In genomic region chr7:25486186-25486585, GRCm38 (mm10) we compare ENCODE assay signal across 8 mouse cellular contexts. TPM values are rescaled to one million over a fixed set of nuclear protein-coding genes. Genes with fewer than 3 reads are reported as not detected.
DNase-seq lines count a peak whose midpoint lies in the region; ATAC-seq and TF ChIP-seq lines count a peak whose summit lies in the region.

No protein-coding gene starts in this region.

- no peaks in the 10 kb centered on the region for H3K4me1 ChIP-seq in forebrain, embryonic 14.5 days (ENCODE audit: control insufficient read depth, insufficient read depth, low read length)
- H3K4me1 ChIP-seq in forebrain, embryonic 16.5 days (replicated peaks; ENCODE audit: control insufficient read depth, insufficient read depth, low read length): no peaks in the 10 kb centered on the region
- no peaks in the 10 kb centered on the region for H3K4me1 ChIP-seq in midbrain, postnatal 0 days (ENCODE audit: insufficient read depth, low read length)
- no peaks in the 10 kb centered on the region for H3K4me1 ChIP-seq in midbrain, embryonic 13.5 days (replicated peaks)
- no peaks in the 10 kb centered on the region for H3K4me1 ChIP-seq in lung, postnatal 0 days (ENCODE audit: insufficient read depth, low read depth, low read length)
- H3K4me1 ChIP-seq in forebrain, embryonic 13.5 days: no peaks in the 10 kb centered on the region

- peak; percentile 27 for DNase-seq in forebrain, embryonic 14.5 days (ENCODE audit: low spot score)
- DNase-seq in midbrain, postnatal 0 days (ENCODE audit: low spot score): peak; percentile 25
- peak; percentile 12 for DNase-seq in brain, adult 2 months (ENCODE audit: low read depth, low spot score)
- DNase-seq in lung, postnatal 0 days (ENCODE audit: low spot score): peak; percentile 29

- H3K9me3 ChIP-seq in forebrain, embryonic 14.5 days (replicated peaks; ENCODE audit: control insufficient read depth, low read length): no peaks in the 10 kb centered on the region
- H3K9me3 ChIP-seq in forebrain, embryonic 16.5 days (ENCODE audit: control insufficient read depth, low read length): no peaks in the 10 kb centered on the region
- no peaks in the 10 kb centered on the region for H3K9me3 ChIP-seq in midbrain, postnatal 0 days (ENCODE audit: low read length)
- no peaks in the 10 kb centered on the region for H3K9me3 ChIP-seq in midbrain, embryonic 13.5 days
- no peaks in the 10 kb centered on the region for H3K9me3 ChIP-seq in lung, postnatal 0 days (ENCODE audit: low read length)
- no peaks in the 10 kb centered on the region for H3K9me3 ChIP-seq in forebrain, embryonic 13.5 days (replicated peaks)

- H3K4me3 ChIP-seq in forebrain, embryonic 14.5 days (ENCODE audit: low read depth, low read length): no peak overlapping the region
- no peak overlapping the region for H3K4me3 ChIP-seq in forebrain, embryonic 16.5 days (replicated peaks; ENCODE audit: low read length)
- no peak overlapping the region for H3K4me3 ChIP-seq in midbrain, postnatal 0 days (ENCODE audit: low read depth, low read length)
- H3K4me3 ChIP-seq in midbrain, embryonic 13.5 days (replicated peaks): no peak overlapping the region
- no peak overlapping the region for H3K4me3 ChIP-seq in lung, postnatal 0 days (ENCODE audit: low read depth, low read length)
- no peak overlapping the region for H3K4me3 ChIP-seq in forebrain, embryonic 13.5 days

- H3K36me3 ChIP-seq in forebrain, embryonic 14.5 days (ENCODE audit: control insufficient read depth, insufficient read depth, low read length): no peaks in the 10 kb centered on the region
- no peaks in the 10 kb centered on the region for H3K36me3 ChIP-seq in forebrain, embryonic 16.5 days (ENCODE audit: control insufficient read depth, insufficient read depth)
- H3K36me3 ChIP-seq in midbrain, postnatal 0 days (ENCODE audit: insufficient read depth, low read length): no peaks in the 10 kb centered on the region
- H3K36me3 ChIP-seq in midbrain, embryonic 13.5 days: no peaks in the 10 kb centered on the region
- H3K36me3 ChIP-seq in lung, postnatal 0 days (ENCODE audit: insufficient read depth, low read length): no peaks in the 10 kb centered on the region
- H3K36me3 ChIP-seq in forebrain, embryonic 13.5 days (ENCODE audit: poor library complexity, severe bottlenecking): no peaks in the 10 kb centered on the region

- H3K27me3 ChIP-seq in forebrain, embryonic 14.5 days (replicated peaks; ENCODE audit: control insufficient read depth, insufficient read depth, low read length): no peaks in the 10 kb centered on the region
- H3K27me3 ChIP-seq in forebrain, embryonic 16.5 days (replicated peaks; ENCODE audit: control insufficient read depth, insufficient read depth, low read length): no peaks in the 10 kb centered on the region
- H3K27me3 ChIP-seq in midbrain, postnatal 0 days (ENCODE audit: insufficient read depth, low read length): no peaks in the 10 kb centered on the region
- no peaks in the 10 kb centered on the region for H3K27me3 ChIP-seq in midbrain, embryonic 13.5 days
- H3K27me3 ChIP-seq in lung, postnatal 0 days (replicated peaks; ENCODE audit: insufficient read depth, low read length): no peaks in the 10 kb centered on the region
- no peaks in the 10 kb centered on the region for H3K27me3 ChIP-seq in forebrain, embryonic 13.5 days

- no peak overlapping the region for H3K4me2 ChIP-seq in forebrain, embryonic 14.5 days (ENCODE audit: low read length)
- H3K4me2 ChIP-seq in forebrain, embryonic 16.5 days (ENCODE audit: low read length): no peak overlapping the region
- no peak overlapping the region for H3K4me2 ChIP-seq in midbrain, postnatal 0 days (ENCODE audit: low read depth, low read length, poor library complexity, severe bottlenecking)
- no peak overlapping the region for H3K4me2 ChIP-seq in midbrain, embryonic 13.5 days (replicated peaks)
- H3K4me2 ChIP-seq in lung, postnatal 0 days (replicated peaks; ENCODE audit: low read depth, low read length): no peak overlapping the region
- no peak overlapping the region for H3K4me2 ChIP-seq in forebrain, embryonic 13.5 days

- TF ChIP-seq CTCF in midbrain, postnatal 0 days (IDR thresholded peaks at IDR 0.05): peak; percentile 45
- TF ChIP-seq CTCF in lung, postnatal 0 days (IDR thresholded peaks at IDR 0.05): peak; percentile 44

- TF ChIP-seq EP300 in lung, postnatal 0 days (IDR thresholded peaks at IDR 0.05): no peak

- WGBS in forebrain, embryonic 14.5 days: 17% methylated on average over 1 of the region's 1 CpGs
- WGBS in forebrain, embryonic 16.5 days: 10% methylated on average over 1 of the region's 1 CpGs
- 26% methylated on average over 1 of the region's 1 CpGs for WGBS in midbrain, postnatal 0 days
- 3% methylated on average over 1 of the region's 1 CpGs for WGBS in midbrain, embryonic 13.5 days
- 17% methylated on average over 1 of the region's 1 CpGs for WGBS in lung, postnatal 0 days
- WGBS in forebrain, embryonic 13.5 days: 40% methylated on average over 1 of the region's 1 CpGs

- H3K9ac ChIP-seq in forebrain, embryonic 14.5 days (ENCODE audit: low read length): no peak overlapping the region
- no peak overlapping the region for H3K9ac ChIP-seq in forebrain, embryonic 16.5 days (replicated peaks; ENCODE audit: low read depth, low read length)
- no peak overlapping the region for H3K9ac ChIP-seq in midbrain, postnatal 0 days (replicated peaks; ENCODE audit: low read length, poor library complexity, severe bottlenecking)
- no peak overlapping the region for H3K9ac ChIP-seq in midbrain, embryonic 13.5 days (replicated peaks)
- no peak overlapping the region for H3K9ac ChIP-seq in lung, postnatal 0 days (replicated peaks; ENCODE audit: low read depth)
- H3K9ac ChIP-seq in forebrain, embryonic 13.5 days: no peak overlapping the region

- H3K27ac ChIP-seq in forebrain, embryonic 14.5 days (ENCODE audit: low read depth, low read length): no peak overlapping the region
- H3K27ac ChIP-seq in forebrain, embryonic 16.5 days (ENCODE audit: low read length): no peak overlapping the region
- H3K27ac ChIP-seq in midbrain, postnatal 0 days (ENCODE audit: low read depth, low read length): no peak overlapping the region
- H3K27ac ChIP-seq in midbrain, embryonic 13.5 days: no peak overlapping the region
- H3K27ac ChIP-seq in lung, postnatal 0 days (ENCODE audit: low read length): no peak overlapping the region
- H3K27ac ChIP-seq in forebrain, embryonic 13.5 days: no peak overlapping the region

- ATAC-seq in forebrain, embryonic 14.5 days: no peak
- no peak for ATAC-seq in forebrain, embryonic 16.5 days
- ATAC-seq in midbrain, postnatal 0 days (ENCODE audit: low FRiP score): no peak
- ATAC-seq in midbrain, embryonic 13.5 days: no peak
- ATAC-seq in lung, postnatal 0 days: no peak
- no peak for ATAC-seq in granulocyte monocyte progenitor cell, adult 5-6 weeks (replicated peaks; ENCODE audit: poor library complexity, severe bottlenecking)
- no peak for ATAC-seq in forebrain, embryonic 13.5 days

RNA-seq across cellular contexts. Expression of gene Ceacam1, which starts 8.8 kb away (rescaled TPM):
- 0.95 and 0.99 TPM in 2 replicates for polyA plus RNA-seq in forebrain, embryonic 14.5 days (2014; fragmentation: Nextera tagmentation; extraction: Ambion mirVana)
- 0.96 and 1.1 TPM in 2 replicates for polyA plus RNA-seq in forebrain, embryonic 16.5 days (2015; fragmentation: Nextera tagmentation; extraction: Ambion mirVana)
- total RNA-seq in midbrain, postnatal 0 days (2014; rRNA removed): 1.4 and 2.9 TPM in 2 replicates
- polyA plus RNA-seq in midbrain, postnatal 0 days (2015; fragmentation: Nextera tagmentation; extraction: Ambion mirVana): 0.84 and 0.94 TPM in 2 replicates
- polyA plus RNA-seq in midbrain, embryonic 13.5 days (2015; fragmentation: Nextera tagmentation; extraction: Ambion mirVana): 0.34 and 0.43 TPM in 2 replicates
- 21.7 and 23.5 TPM in 2 replicates for polyA plus RNA-seq in lung, postnatal 0 days (2015; fragmentation: Nextera tagmentation; extraction: Ambion mirVana)
- total RNA-seq in granulocyte monocyte progenitor cell, adult 5-6 weeks (2014; fragmentation: Nextera tagmentation): 30.3 and 43.8 TPM in 2 replicates
- 15.8 and 18.5 TPM in 2 replicates for total RNA-seq in granulocyte monocyte progenitor cell, adult 5-6 weeks (2017)
- 0.39 and 0.49 TPM in 2 replicates for polyA plus RNA-seq in forebrain, embryonic 13.5 days (2015; fragmentation: Nextera tagmentation; extraction: Ambion mirVana)

RNA-seq across cellular contexts. Expression of gene Ceacam2, which starts 53.5 kb away (rescaled TPM):
- not detected in 2 replicates for polyA plus RNA-seq in forebrain, embryonic 14.5 days (2014; fragmentation: Nextera tagmentation; extraction: Ambion mirVana)
- polyA plus RNA-seq in forebrain, embryonic 16.5 days (2015; fragmentation: Nextera tagmentation; extraction: Ambion mirVana): 0.11 TPM in 1 of 2 replicates, not detected in the other
- not detected in 2 replicates for total RNA-seq in midbrain, postnatal 0 days (2014; rRNA removed)
- not detected in 2 replicates for polyA plus RNA-seq in midbrain, postnatal 0 days (2015; fragmentation: Nextera tagmentation; extraction: Ambion mirVana)
- polyA plus RNA-seq in midbrain, embryonic 13.5 days (2015; fragmentation: Nextera tagmentation; extraction: Ambion mirVana): not detected in 2 replicates
- not detected in 2 replicates for polyA plus RNA-seq in lung, postnatal 0 days (2015; fragmentation: Nextera tagmentation; extraction: Ambion mirVana)
- total RNA-seq in granulocyte monocyte progenitor cell, adult 5-6 weeks (2014; fragmentation: Nextera tagmentation): not detected in 2 replicates
- not detected in 2 replicates for total RNA-seq in granulocyte monocyte progenitor cell, adult 5-6 weeks (2017)
- polyA plus RNA-seq in forebrain, embryonic 13.5 days (2015; fragmentation: Nextera tagmentation; extraction: Ambion mirVana): 0.14 and 0.15 TPM in 2 replicates

Comparison
In these comparisons a context has a peak if more than half of its experiments do, and no peak if none do; other contexts are left out.
1. RNA of gene Ceacam1, which starts 8.8 kb away (polyA plus RNA-seq): 21.7 to 23.5 TPM in lung, postnatal 0 days; 0.96 to 1.1 TPM in forebrain, embryonic 16.5 days, 0.95 to 0.99 TPM in forebrain, embryonic 14.5 days, 0.84 to 0.94 TPM in midbrain, postnatal 0 days, 0.39 to 0.49 TPM in forebrain, embryonic 13.5 days and 0.34 to 0.43 TPM in midbrain, embryonic 13.5 days; every median in the first group is over 10 times any median in the second.
2. Peak in every context shown above with its lines, with median percentiles within 50 percentile points of each other: DNase-seq.